ENCODE assay signal across 8 mouse cellular contexts in the genomic region with DNA sequence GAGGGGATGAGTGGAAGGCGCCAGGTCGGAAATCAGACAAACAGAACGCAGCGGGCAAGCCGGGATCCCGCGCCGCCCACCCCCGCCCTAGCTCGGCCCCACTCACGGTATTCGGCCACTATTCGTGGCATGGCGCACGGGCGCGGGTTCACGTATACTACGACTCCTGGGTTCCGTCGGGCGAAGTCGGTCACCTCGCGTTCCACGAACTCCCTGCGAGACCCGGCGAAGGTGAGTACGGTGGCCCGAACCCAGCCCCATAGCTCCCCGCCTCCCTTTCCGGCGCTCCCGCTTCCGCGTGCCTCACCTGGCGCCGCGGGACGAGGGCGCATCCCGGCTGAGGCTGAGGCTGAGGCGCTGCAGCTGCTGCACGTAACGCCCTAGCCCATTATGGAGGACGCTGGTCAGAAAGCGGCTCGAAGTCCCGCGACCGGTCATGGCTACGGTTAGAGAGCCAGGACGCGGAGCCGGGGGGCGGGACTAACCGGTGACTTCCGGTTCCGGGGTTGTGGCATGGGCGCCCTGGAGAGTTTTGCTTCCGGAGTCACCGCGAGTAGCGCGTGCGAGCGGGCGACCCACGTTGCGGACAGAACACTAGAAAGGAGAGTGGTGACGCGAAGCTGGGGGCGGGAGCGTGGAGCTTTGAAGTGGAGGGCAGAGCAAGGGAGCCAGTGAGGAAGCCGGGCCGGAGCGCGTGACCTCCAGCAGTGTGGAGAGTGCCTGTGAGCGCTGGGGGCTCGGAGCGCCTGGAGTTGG. TPM values are rescaled to one million over a fixed set of nuclear protein-coding genes. Genes with fewer than 3 reads are reported as not detected.
DNase-seq lines count a peak whose midpoint lies in the region; ATAC-seq and TF ChIP-seq lines count a peak whose summit lies in the region.

Gene Mrpl43, minus strand, starts transcription at position 486 of the 756 bp plus-strand sequence.

- intact Hi-C loops in left cerebral cortex, postnatal 10 days (cut with DNase I) = no loop called here

- 0 out of 2 replicates have a peak, but pooled peaks have one; percentile 53 for TF ChIP-seq POLR2A in cortical plate, adult 2 months (IDR thresholded peaks at IDR 0.05; ENCODE audit: extremely low read depth, insufficient read depth, low read length)

- ATAC-seq in activated CD4-positive, CD25-positive, alpha-beta regulatory T cell, adult 4 months = peak; percentile 96
- ATAC-seq in inflammation-experienced regulatory T-cells, adult 6 months = peak; percentile 97
- ATAC-seq in megakaryocyte-erythroid progenitor cell, adult 5-6 weeks (replicated peaks; ENCODE audit: low FRiP score, low TSS enrichment, poor library complexity, severe bottlenecking) = peak; percentile 88

- no peaks in the 10 kb centered on the region for H3K4me1 ChIP-seq in cortical plate, adult 2 months (ENCODE audit: control insufficient read depth, insufficient read depth, low read length)

- DNase-seq in gastrocnemius, postnatal 10 days = peak; percentile 99
- DNase-seq in left cerebral cortex, postnatal 10 days (ENCODE audit: extremely low spot score in 1 of 2, low spot score in 2 of 2) = peak; percentile 95 to 97
- peak; percentile 95 for DNase-seq in right cerebral cortex, postnatal 25 days
- DNase-seq in urinary bladder, postnatal 4 days (ENCODE audit: low spot score in 2 of 2) = peak; percentile 94 to 98

- TF ChIP-seq CTCF in cortical plate, adult 2 months (IDR thresholded peaks at IDR 0.05; ENCODE audit: extremely low read depth, insufficient read depth, low read length) = no peak

- H3K4me3 ChIP-seq in cortical plate, adult 2 months (ENCODE audit: insufficient read depth, low read length) = peak within 1 kb of the TSS; percentile 90

- H3K27ac ChIP-seq in cortical plate, adult 2 months (ENCODE audit: insufficient read depth, low read length) = no peak within 1 kb of the TSS

RNA-seq across cellular contexts. Expression of gene Mrpl43, which starts in this region (rescaled TPM):
- polyA plus RNA-seq in activated CD4-positive, CD25-positive, alpha-beta regulatory T cell, adult 4 months (2017; shearing (Covaris generic)) = 10 to 100 TPM; 67.8 to 71.3 TPM
- 68.3 and 70.8 TPM in 2 replicates for polyA plus RNA-seq in cortical plate, adult 2 months (2012; rRNA removed)
- 10 to 100 TPM; 32.4 to 33.7 TPM for total RNA-seq in gastrocnemius, postnatal 10 days (2021)
- polyA plus RNA-seq in inflammation-experienced regulatory T-cells, adult 6 months (2017; shearing (Covaris generic)) = 10 to 100 TPM; 51.6 to 65.3 (median 55.9) TPM
- total RNA-seq in left cerebral cortex, postnatal 10 days (2021) = 10 to 100 TPM; 48.1 to 50.1 TPM
- total RNA-seq in megakaryocyte-erythroid progenitor cell, adult 5-6 weeks (2014; fragmentation: Nextera tagmentation) = 32.2 and 48.4 TPM in 2 replicates
- 26.3 and 29.0 TPM in 2 replicates for total RNA-seq in megakaryocyte-erythroid progenitor cell, adult 5-6 weeks (2017)
